Mouse (Mus musculus) MEL (cell line): ENCODE data around the gene Arhgef15.
"Not testable (repeated sequence)": the region's sequence is repeated elsewhere in the genome, so short reads cannot be mapped to it uniquely, and the experiment has no call there.

Source experiments
- MAX ChIP-seq: IDR thresholded peaks from 2 replicates; pipeline ENCODE4 v1.6.1; 2011; ENCODE audit warnings: low read length, improper control_type of control experiment
- MEF2A ChIP-seq: IDR thresholded peaks from 2 replicates; pipeline ENCODE4 v1.6.1; 2014; ENCODE audit warnings: low read depth, mild to moderate bottlenecking, inconsistent platforms, low read length, improper control_type of control experiment; ENCODE audit not compliant: poor library complexity, insufficient replicate concordance, severe bottlenecking; ENCODE audit errors: extremely low read depth
- ZC3H11A ChIP-seq: IDR thresholded peaks from 2 replicates; pipeline ENCODE4 v1.6.1; 2012; ENCODE audit warnings: low read depth, mild to moderate bottlenecking, inconsistent platforms, low read length, improper control_type of control experiment

DNA sequence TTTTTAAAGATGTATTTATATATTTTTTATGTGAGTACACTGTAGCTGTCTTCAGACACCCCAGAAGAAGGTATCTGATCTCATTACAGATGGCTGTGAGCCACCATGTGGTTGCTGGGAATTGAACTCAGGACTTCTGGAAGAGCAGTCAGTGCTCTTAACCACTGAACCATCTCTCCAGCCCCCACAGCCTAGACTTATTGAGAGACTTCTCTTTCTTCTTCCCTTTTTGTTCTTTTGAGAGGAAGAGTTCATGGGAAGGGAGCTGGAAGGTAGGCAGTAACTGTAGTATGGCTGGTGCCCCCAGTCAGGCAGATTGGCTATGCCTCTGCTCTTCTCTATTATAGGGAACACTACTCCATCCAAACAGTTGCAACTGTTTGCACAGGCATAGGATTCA lies 49.3 kb upstream of the Arhgef15 start:
- not testable (repeated sequence) for TF ChIP-seq ZC3H11A, MEF2A, MAX
